Mouse (Mus musculus): ENCODE data around the gene Hist1h2bp. TPM values are rescaled to one million over a fixed set of nuclear protein-coding genes. Genes with fewer than 3 reads are reported as not detected.
"Not testable (repeated sequence)": the region's sequence is repeated elsewhere in the genome, so short reads cannot be mapped to it uniquely, and the experiment has no call there.

The Hist1h2bp gene
- polyA plus RNA-seq, 1 experiment from 2014 or later = 2.2 TPM

GRCm38 (mm10) chr13:21782361-21783254 is 4.7 kb upstream of the Hist1h2bp start:
- Histone ChIP-seq H3K4me3 (ENCODE audit: low read depth, low read length) (peak overlapping the region; percentile 38), H3K4me1 (ENCODE audit: control insufficient read depth, insufficient read depth, low read length) (peaks cover 13% of the 10 kb centered on the region; the same call in 1 of the 2 replicates), H3K27ac (ENCODE audit: low read depth, low read length) (peak overlapping the region; percentile 83), H3K4me2 (ENCODE audit: low read depth) (peak overlapping the region; percentile 66), H3K9ac (ENCODE audit: low read length) (peak overlapping the region; percentile 60)
- not testable (repeated sequence) for ATAC-seq (ENCODE audit: insufficient read depth, low FRiP score, low TSS enrichment); H3K27me3 ChIP-seq (ENCODE audit: control insufficient read depth, insufficient read depth, low read length); H3K9me3 ChIP-seq (ENCODE audit: control insufficient read depth, low read length); H3K36me3 ChIP-seq (ENCODE audit: control insufficient read depth, insufficient read depth, low read length)
- under 1% methylated on average over 14 of the region's 35 CpGs for WGBS
- DNase-seq (ENCODE audit: low spot score) = peak; percentile 53

DNA sequence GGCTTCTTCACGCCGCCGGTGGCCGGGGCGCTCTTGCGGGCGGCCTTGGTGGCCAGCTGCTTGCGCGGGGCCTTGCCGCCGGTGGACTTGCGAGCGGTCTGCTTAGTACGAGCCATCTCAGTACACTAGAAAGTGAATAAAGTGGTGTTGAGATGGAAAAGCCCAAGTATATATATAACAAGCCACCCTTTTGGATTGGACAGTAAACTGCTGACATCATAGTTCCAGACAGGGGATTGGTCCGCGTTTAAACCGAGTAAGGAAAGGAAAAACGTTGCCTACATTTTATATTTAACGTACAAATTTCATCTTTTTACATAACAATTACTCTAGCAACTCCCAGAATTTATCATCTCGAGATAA is 4.0 kb upstream of the Hist1h2bp start, which contains the start of gene Hist1h3i:
Gene Hist1h3i, minus strand, starts transcription at position 116 of the 363 bp plus-strand sequence.
- Histone ChIP-seq H3K4me1 (ENCODE audit: control insufficient read depth, insufficient read depth, low read length) (peaks cover 13% of the 10 kb centered on the region; the same call in 1 of the 2 replicates), H3K36me3 (ENCODE audit: control insufficient read depth, insufficient read depth, low read length) (no peaks in the 10 kb centered on the region), H3K27me3 (ENCODE audit: control insufficient read depth, insufficient read depth, low read length) (no peaks in the 10 kb centered on the region), H3K9me3 (ENCODE audit: control insufficient read depth, low read length) (no peaks in the 10 kb centered on the region), H3K4me3 (ENCODE audit: low read depth, low read length) (peak within 1 kb of the TSS; percentile 38), H3K27ac (ENCODE audit: low read depth, low read length) (peak within 1 kb of the TSS; percentile 87), H3K9ac (ENCODE audit: low read length) (peak within 1 kb of the TSS; percentile 60), H3K4me2 (ENCODE audit: low read depth) (peak within 1 kb of the TSS; percentile 66)
- 0% methylated on average over 13 of the region's 20 CpGs for WGBS
- DNase-seq (ENCODE audit: low spot score) (peak; percentile 68), ATAC-seq (ENCODE audit: insufficient read depth, low FRiP score, low TSS enrichment) (peak; percentile 60)

- peak overlapping the region; percentile 55 for H3K9ac ChIP-seq (ENCODE audit: low read length)
- ATAC-seq (ENCODE audit: insufficient read depth, low FRiP score, low TSS enrichment) (no peak), DNase-seq (ENCODE audit: low spot score) (peak; percentile 53)
- 3% methylated on average over 9 of the region's 9 CpGs for WGBS
- no peaks in the 10 kb centered on the region for H3K9me3 ChIP-seq (ENCODE audit: control insufficient read depth, low read length)
- no peaks in the 10 kb centered on the region for H3K36me3 ChIP-seq (ENCODE audit: control insufficient read depth, insufficient read depth, low read length)
- H3K4me1 ChIP-seq (ENCODE audit: control insufficient read depth, insufficient read depth, low read length) = peaks cover 13% of the 10 kb centered on the region; the same call in 1 of the 2 replicates
- H3K27ac ChIP-seq (ENCODE audit: low read depth, low read length) = peak overlapping the region; percentile 87
- H3K4me2 ChIP-seq (ENCODE audit: low read depth) = peak overlapping the region; percentile 50
- peak overlapping the region; percentile 38 for H3K4me3 ChIP-seq (ENCODE audit: low read depth, low read length)
- H3K27me3 ChIP-seq (ENCODE audit: control insufficient read depth, insufficient read depth, low read length) = no peaks in the 10 kb centered on the region
Observed at GRCm38 (mm10) chr13:21783734-21784161, 3.5 kb upstream of the Hist1h2bp start.

GRCm38 (mm10) chr13:21784311-21784710 is 3.0 kb upstream of the Hist1h2bp start:
- no peaks in the 10 kb centered on the region for H3K27me3 ChIP-seq (ENCODE audit: control insufficient read depth, insufficient read depth, low read length)
- H3K4me3 ChIP-seq (ENCODE audit: low read depth, low read length) = no peak overlapping the region
- peak overlapping the region; percentile 50 for H3K4me2 ChIP-seq (ENCODE audit: low read depth)
- DNase-seq (ENCODE audit: low spot score) = no peak
- peaks cover 13% of the 10 kb centered on the region; the same call in 1 of the 2 replicates for H3K4me1 ChIP-seq (ENCODE audit: control insufficient read depth, insufficient read depth, low read length)
- peak overlapping the region; percentile 55 for H3K9ac ChIP-seq (ENCODE audit: low read length)
- no peak for ATAC-seq (ENCODE audit: insufficient read depth, low FRiP score, low TSS enrichment)
- H3K9me3 ChIP-seq (ENCODE audit: control insufficient read depth, low read length) = no peaks in the 10 kb centered on the region
- 16% methylated on average over 6 of the region's 6 CpGs for WGBS
- no peaks in the 10 kb centered on the region for H3K36me3 ChIP-seq (ENCODE audit: control insufficient read depth, insufficient read depth, low read length)
- H3K27ac ChIP-seq (ENCODE audit: low read depth, low read length) = peak overlapping the region; percentile 87

DNA sequence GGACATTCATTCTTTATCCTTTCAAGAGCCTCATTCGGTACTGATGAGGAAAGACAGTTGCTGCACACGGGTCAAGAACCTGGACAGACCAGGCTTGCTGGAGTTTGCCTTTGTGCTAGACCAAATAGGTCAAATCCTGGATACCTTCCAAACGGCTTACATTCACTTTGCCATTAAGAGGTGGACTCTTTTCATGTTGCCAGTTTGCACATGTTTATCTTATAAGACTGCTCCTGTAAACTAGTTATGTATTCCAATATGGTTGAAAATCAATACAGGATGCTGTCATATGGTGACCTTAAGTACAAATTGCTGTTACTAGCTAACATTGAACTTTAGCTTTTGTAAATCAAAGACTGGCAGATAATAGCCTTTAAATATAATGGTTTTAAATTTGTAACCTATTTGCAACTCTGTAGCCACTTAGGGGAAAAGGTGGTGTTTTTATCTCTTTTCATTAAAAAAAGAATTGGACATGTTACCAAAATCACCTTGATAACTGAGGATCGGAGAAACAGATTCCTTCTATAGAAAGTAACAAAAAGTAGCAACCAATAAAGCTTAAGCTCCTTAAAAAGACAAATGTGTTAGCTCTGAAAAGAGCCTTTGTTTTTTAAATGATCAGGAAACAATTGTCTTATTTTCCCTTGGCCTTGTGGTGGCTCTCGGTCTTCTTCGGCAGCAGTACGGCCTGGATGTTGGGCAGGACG is 917 bp upstream of the Hist1h2bp start:
- WGBS = 4% methylated on average over 8 of the region's 8 CpGs
- no peaks in the 10 kb centered on the region for H3K27me3 ChIP-seq (ENCODE audit: control insufficient read depth, insufficient read depth, low read length)
- H3K27ac ChIP-seq (ENCODE audit: low read depth, low read length) = peak overlapping the region; percentile 81
- peak overlapping the region; percentile 57 for H3K9ac ChIP-seq (ENCODE audit: low read length)
- ATAC-seq (ENCODE audit: insufficient read depth, low FRiP score, low TSS enrichment) = no peak
- no peaks in the 10 kb centered on the region for H3K9me3 ChIP-seq (ENCODE audit: control insufficient read depth, low read length)
- peak; percentile 42 for DNase-seq (ENCODE audit: low spot score)
- peaks cover 18% of the 10 kb centered on the region; the same call in 1 of the 2 replicates for H3K4me1 ChIP-seq (ENCODE audit: control insufficient read depth, insufficient read depth, low read length)
- H3K36me3 ChIP-seq (ENCODE audit: control insufficient read depth, insufficient read depth, low read length) = no peaks in the 10 kb centered on the region
- peak overlapping the region; percentile 43 for H3K4me2 ChIP-seq (ENCODE audit: low read depth)
- peak overlapping the region; percentile 25 for H3K4me3 ChIP-seq (ENCODE audit: low read depth, low read length)

DNA sequence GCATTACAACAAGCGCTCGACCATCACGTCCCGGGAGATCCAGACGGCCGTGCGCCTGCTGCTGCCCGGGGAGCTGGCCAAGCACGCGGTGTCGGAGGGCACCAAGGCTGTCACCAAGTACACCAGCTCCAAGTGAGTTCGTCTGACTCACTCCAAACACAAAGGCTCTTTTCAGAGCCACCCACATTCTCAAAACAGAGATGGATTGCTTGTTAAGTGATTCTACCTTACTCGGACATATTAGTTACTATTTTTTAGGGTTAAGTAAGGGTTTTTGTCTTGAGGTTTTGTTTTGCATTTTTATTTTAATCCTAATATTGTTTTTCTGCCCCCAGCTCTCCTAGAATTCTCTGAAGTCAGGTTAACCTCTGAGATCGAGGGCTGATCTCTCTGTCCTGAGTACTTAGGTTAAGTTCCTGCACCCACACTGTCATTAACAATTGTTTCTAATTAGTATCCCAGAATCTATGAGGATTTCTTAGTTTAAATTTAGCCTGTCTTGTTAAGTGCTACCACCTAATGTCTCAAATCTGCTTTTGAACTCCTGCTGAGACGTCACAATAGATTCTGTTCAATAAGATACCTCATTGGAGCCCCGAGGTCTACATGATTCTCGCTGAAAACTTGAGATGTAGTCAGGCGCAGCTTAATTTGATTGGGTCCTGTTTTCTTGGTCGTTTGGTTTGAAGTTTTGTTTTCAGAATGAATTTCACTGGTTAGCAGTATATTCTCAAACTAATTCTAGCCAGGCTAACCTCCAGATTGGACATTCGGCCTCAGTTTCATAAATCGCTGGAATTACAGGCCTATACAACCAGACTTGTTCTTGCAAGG is 716 bp downstream of the Hist1h2bp start:
- Histone ChIP-seq H3K9ac (ENCODE audit: low read length) (peak overlapping the region; percentile 54), H3K27me3 (ENCODE audit: control insufficient read depth, insufficient read depth, low read length) (no peaks in the 10 kb centered on the region), H3K9me3 (ENCODE audit: control insufficient read depth, low read length) (no peaks in the 10 kb centered on the region), H3K4me2 (ENCODE audit: low read depth) (peak overlapping the region; percentile 40), H3K4me1 (ENCODE audit: control insufficient read depth, insufficient read depth, low read length) (peaks cover 18% of the 10 kb centered on the region; the same call in 1 of the 2 replicates), H3K36me3 (ENCODE audit: control insufficient read depth, insufficient read depth, low read length) (no peaks in the 10 kb centered on the region), H3K4me3 (ENCODE audit: low read depth, low read length) (0 out of 2 replicates have a peak overlapping the region, but pooled peaks have one; percentile 10), H3K27ac (ENCODE audit: low read depth, low read length) (peak overlapping the region; percentile 78)
- peak; percentile 21 for ATAC-seq (ENCODE audit: insufficient read depth, low FRiP score, low TSS enrichment)
- WGBS = 16% methylated on average over 14 of the region's 21 CpGs
- peak; percentile 21 for DNase-seq (ENCODE audit: low spot score)

DNA sequence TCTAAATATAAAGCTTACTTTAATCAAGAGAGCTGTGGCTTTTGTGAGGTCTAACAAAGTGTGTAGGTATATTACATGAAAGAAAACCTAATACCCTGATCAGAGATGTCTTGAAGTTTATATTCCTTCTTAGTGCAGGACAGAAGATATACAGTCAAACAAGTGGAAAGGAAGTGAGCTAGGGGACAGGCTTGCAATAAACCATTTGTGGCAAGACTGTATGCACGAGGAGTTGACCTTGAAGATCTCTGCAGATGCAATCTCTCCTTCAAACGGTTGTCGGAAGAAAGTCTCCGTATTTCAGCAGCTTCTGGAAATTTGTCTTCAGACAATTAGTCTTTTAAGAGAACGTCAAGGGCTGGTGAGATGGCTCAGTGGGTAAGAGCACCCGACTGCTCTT is 2.7 kb downstream of the Hist1h2bp start:
- DNase-seq (ENCODE audit: low spot score) = no peak

More for the DNA sequence above, 2.7 kb downstream of the Hist1h2bp start:
- Histone ChIP-seq H3K9me3 (ENCODE audit: control insufficient read depth, low read length) (no peaks in the 10 kb centered on the region), H3K4me3 (ENCODE audit: low read depth, low read length) (no peak overlapping the region), H3K27ac (ENCODE audit: low read depth, low read length) (no peak overlapping the region), H3K9ac (ENCODE audit: low read length) (no peak overlapping the region), H3K27me3 (ENCODE audit: control insufficient read depth, insufficient read depth, low read length) (no peaks in the 10 kb centered on the region), H3K36me3 (ENCODE audit: control insufficient read depth, insufficient read depth, low read length) (no peaks in the 10 kb centered on the region), H3K4me2 (ENCODE audit: low read depth) (no peak overlapping the region), H3K4me1 (ENCODE audit: control insufficient read depth, insufficient read depth, low read length) (peaks cover 9% of the 10 kb centered on the region; the same call in 1 of the 2 replicates)
- WGBS = 63% methylated on average over 6 of the region's 6 CpGs
- ATAC-seq (ENCODE audit: insufficient read depth, low FRiP score, low TSS enrichment) = no peak

All from neural tube, embryonic 11.5 days (tissue).